Mouse (Mus musculus) right cerebral cortex, postnatal 14 days (tissue): Measurements from ENCODE around the gene Ipo4.
A peak's percentile ranks its signal among the peaks of the same experiment; 100 is the strongest.

ENCODE experiments used
- DNase-seq: peaks from one replicate; pipeline ENCODE4 v3.0.0; 2022

Ipo4 gene

GRCm38 (mm10) chr14:55586149-55586548, 49.6 kb downstream of the Ipo4 start:
- DNase-seq: no peak

DNA sequence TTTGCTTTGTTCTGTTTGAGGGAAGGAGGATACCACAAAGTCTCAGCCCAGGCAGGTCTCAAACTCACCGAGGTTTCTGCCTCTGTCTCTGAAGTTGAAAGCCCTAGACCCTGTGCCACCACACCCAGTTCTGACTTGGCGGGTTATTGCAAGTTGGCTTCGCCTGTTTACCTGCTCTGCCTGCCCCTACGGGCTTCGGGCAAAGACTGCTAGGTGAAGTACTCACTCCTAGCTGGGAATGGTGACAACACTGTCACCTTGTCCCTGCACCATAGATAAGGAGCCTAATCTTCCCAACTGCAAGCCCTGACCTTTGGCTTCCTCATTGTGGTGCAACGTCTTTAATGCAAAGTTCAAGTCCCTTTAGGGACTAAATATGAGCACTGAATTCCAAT, 50.2 kb downstream of the Ipo4 start:
- DNase-seq: no peak

- DNase-seq: peak; percentile 49
Measured at GRCm38 (mm10) chr14:55584702-55585565, 50.8 kb downstream of the Ipo4 start, which contains the start of gene Emc9. Gene Emc9, minus strand, starts transcription at chr14:55585302.

DNA sequence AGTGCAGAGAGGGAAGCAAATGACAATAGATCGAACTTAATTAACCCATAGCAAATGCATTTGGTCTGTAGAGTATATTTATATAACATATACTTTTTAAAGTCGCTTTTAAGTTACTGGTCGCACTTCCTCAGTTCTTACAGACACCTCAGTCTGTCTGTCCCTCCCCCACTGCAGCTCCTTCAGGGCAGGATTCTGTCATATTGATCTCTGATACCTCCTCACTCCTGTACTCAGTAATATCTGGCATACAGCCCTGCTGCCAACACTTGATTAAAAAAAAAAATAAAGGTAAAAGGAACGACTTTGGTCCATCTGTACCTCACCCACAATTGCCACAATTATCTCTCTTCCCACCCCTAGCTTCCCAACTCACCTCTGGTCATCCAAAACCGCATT, 51.5 kb downstream of the Ipo4 start:
- DNase-seq: no peak

DNA sequence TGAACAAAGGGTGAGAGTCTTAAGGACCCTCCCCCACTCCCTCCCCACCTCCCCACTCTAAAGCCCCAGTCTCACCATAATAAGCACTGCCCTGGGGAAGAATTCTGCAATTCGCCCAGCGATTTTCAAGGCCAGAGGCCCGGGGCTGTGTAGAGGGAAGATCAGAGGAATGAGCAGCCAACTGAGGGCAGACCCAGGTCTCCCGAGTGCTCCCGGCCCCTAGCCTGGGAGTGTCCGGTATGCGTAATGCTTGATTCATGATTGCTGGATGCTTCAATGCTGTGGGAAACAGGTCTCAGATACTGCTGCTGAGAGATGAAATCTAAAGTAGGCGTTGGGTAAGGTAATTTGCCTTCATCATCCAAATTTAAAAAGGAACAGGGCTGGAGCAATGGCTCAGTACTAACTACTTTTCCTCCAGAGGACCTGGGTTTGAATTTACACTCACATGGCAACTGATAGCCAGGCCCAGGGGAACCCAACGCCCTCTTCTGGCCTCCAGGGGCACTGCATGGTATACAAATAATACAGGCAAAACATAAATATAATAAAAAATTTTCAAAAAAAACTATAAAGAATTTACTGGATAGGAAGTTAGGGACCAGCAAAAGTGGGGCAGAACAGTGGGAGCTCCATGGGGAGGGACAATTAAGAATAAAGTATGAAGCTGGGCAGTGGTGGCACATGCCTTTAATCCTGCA, 53.6 kb downstream of the Ipo4 start:
- DNase-seq: no peak

- no peak for DNase-seq
Measured at GRCm38 (mm10) chr14:55580731-55581130, 55.0 kb downstream of the Ipo4 start.

- no peak for DNase-seq
Measured at GRCm38 (mm10) chr14:55579511-55580496, 56.0 kb downstream of the Ipo4 start.

GRCm38 (mm10) chr14:55578668-55579269, 57.0 kb downstream of the Ipo4 start:
- DNase-seq: peak; percentile 48

DNA sequence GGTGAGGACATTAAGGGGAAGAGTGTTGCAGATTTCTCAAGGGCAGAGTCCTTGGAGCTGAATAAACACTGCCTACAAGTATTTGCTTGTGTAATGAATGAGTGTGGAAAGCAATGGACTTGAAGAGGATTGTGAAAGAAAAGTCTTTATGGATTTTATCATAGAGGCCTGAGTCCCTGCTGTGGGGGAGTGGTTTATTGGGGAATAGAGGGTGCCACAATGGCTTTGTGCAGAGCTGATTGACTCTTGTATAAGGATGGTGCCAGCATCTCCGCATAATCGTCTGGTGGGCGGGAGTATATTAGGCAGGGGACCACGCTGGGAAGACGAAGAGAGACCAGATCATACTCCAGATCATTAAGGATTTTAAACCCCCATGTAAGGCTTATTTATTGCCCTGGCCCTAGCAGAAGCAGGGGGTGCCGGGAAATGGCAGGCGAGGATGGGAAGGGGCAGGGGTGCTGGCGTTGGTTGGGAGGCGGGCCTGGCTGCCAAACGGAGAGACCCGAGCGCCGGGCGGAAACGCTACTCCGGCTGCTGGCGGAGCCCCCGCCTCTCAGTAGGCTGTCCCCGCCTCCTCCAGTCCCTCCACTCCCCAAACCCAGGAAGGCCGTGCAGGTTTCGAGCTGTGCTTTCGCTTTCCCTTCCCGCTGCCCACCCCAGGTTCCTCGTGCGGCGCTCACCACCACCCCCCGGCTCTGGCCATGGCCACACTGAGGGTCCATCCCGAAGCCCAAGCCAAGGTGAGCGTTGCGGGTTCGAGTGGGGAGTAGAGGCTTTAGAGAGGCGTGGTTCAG, 57.7 kb downstream of the Ipo4 start, which contains the start of gene Psme1:
Psme1 (plus strand) TSS at position 253 of the 797 bp plus-strand sequence.
- peak; percentile 74 for DNase-seq

GRCm38 (mm10) chr14:55576376-55576775, 59.4 kb downstream of the Ipo4 start:
- DNase-seq: peak; percentile 40

- DNase-seq: no peak
Measured at GRCm38 (mm10) chr14:55575711-55576110, 60.0 kb downstream of the Ipo4 start.
